Mouse (Mus musculus) erythroblast, adult 5-6 weeks (primary cell): ENCODE data around the gene Zp1. TPM values are rescaled to one million over a fixed set of nuclear protein-coding genes. Genes with fewer than 3 reads are reported as not detected.
A peak's percentile ranks its signal among the peaks of the same experiment; 100 is the strongest.

Experiments used
- ATAC-seq: replicated peaks from 2 replicates; pipeline ENCODE4 v1.8.0; 2016; ENCODE audit warnings: moderate number of reproducible peaks, mild to moderate bottlenecking, moderate TSS enrichment, inconsistent platforms; ENCODE audit not compliant: poor library complexity, low FRiP score, severe bottlenecking
- total RNA-seq, 2 experiments: library from RNA; stranded (forward) in 1 of 2; stranded (reverse) in 1 of 2; fragments of 150-400 nt in 1 of 2; fragments of 200-764, 138-1000 nt in 1 of 2; gene quantifications; 2 replicates each; pipeline versions ENCODE4 v1.2.3 to v1.2.4; 2015 to 2017; ENCODE audit warnings: low replicate concordance in 2 of 2

Gene Zp1
- total RNA-seq, 2 experiments from 2014 or later = not detected

DNA sequence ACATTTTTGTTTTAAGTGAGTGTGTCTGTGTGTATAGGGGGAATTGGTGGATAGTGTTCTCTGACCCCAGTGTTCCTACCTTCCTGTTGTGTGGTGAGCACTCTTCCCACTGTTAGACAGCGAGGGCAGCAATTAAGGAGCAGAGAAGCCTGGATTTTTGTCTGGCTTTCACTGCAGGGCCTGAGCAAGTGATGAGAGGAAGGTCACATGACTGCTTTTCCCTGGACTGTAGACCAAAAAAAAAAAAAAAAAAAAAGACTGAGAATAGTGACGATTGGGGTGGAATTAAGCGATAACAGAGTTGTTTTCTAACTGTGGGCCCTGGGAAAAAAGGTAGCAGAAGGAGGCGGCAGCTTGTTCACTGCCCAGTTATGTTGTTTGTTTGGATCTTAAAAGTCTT is 6.2 kb upstream of the Zp1 start:
- ATAC-seq = no peak

DNA sequence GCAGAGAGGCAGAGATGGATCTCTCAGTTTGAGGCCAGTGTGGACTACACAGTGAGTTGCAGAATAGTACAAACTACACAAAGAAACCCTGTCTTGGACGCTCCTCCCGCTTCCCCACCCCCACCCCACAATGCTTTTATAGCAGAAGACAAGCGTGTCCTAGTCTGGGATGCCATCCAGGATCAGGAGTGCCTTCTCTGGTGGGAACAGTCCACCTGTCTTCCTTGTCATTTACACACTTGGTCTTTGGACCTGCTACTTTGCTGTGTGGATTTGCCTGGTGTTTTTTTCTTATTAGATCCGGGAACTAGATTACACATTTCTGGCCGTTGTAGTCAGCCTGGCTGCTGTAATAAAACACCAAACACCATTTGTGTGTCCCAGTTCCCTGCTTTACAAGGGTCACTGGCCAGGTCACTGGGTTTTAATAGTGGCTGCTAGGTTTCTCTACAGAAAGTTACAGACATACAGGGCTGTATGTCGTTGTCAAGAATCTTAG is 5.7 kb upstream of the Zp1 start:
- no peak for ATAC-seq

DNA sequence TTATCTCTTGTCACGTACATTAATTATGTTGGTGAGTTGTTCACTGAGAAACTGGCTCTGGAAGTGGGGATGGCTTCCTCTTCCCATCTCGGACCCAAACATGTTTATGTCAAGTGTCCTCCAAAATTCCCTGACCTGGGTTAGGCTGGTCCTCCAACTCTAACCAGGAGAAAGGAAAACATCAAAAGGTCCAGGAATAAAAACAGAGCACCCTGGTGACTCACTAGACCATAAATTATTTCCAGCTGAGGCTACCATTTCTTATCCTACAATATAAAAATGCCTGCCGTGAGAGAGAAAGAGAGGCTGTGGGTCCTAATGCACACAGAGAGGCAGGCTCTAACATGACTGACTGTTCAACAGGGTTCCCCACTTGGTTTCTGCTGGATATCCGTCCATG is 3.8 kb upstream of the Zp1 start:
- ATAC-seq = no peak

DNA sequence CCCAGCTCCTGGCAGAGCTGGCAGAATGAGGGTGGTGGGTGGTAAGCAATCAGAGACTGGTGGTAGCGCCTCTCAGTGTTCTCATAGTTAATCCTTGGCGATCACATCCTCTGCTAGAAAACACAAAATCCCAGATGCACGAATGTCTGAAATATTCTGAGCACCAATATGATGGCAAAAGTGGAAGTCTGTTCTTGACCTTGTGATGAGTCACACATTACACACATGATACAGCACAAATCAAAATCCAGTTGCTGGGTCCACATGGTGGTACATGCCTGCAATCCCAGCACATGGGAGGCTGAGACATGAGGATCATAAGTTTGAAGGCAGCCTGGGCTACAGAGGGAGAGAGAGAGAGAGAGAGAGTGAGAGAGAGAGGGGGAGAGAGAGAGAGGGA is 626 bp upstream of the Zp1 start:
- ATAC-seq = no peak

DNA sequence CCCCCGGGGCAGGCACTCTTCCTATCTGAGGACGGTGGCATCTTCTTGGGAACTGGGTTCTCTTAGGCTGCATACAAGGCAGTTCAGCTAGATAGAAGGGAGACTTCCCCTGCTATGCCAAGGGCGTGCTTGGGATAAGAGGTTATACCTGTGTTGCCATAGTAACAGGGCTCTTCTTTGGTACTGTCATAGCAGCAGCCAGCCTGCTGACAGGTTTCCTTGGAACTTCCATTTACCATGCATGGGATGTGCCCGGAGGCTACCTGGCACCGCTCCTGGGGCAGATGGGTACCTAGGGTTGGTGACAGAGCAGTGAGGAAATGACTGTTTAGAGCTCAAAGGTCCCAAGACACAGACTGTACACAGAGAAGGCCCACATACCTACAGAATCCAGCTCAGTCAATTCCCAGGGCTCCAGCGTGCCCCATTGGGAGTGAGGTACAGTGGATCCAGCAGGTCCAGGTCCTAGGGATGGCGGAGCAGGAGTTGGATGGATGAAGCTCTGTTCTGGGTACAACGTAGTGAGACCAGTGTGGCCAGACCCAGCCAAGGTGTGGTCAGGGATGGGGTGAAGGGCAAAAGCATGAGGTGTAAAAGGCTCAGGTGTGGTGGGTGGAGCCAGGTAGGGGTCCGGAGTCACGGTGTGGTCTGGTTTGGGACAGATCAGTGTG is 2.0 kb downstream of the Zp1 start:
- no peak for ATAC-seq

DNA sequence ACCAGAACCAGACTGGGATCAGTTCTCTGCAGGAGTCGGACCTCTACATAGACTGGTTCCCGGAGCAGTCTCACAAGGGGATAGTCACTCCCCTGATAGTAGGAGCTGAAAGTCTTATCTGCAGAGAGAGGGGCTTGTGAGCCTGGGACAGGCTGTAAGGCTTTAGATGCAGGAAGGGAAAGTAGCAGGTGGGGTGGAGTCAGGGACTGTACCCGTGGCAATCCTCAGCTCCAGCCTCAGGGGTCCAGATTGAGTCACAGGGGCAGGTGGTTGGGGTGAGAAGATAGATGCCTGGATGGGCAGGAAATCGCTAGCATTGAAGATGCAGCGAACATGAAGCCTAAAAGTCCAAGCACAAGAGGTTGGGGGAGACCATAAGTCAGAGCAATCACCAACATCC is 3.9 kb downstream of the Zp1 start:
- ATAC-seq = no peak

DNA sequence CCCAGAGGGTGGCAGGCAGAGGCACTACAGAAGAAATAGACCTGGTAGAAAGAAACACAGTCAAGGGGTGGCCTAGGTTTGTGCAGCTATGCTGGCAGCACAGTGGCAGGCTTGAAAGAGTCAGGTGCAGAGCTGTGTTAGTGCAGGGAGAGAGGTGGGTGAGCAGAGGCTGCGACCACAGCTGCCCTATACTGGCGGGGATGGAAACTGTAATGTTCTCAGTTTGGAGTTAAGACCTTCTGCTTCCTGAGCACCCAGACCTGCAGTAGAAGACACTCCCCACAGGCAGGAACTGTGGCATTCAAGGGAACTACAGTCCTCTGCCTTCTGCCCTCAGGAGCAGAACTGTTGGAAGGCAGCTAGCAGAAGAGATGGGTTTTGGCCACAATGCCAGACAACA is 5.6 kb downstream of the Zp1 start:
- no peak for ATAC-seq

DNA sequence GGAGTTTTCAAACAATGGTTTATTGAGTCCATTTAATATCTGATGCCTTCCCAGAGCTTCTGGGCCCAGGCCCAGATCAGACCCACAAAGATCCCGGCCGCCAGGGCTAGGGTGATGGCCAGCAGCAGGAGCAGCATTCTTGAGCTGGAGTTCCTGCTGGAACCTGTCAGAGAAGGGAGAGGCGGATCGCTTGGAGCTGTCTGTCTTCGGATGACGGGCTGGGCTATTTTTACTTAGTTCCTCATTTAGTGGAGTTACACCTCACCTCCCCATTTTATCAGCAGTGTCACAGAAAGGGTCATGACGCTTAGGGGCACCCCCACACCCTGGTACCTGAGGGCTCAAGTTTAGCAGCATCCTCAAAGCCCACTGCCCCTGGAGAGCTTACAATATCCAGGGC is 6.1 kb downstream of the Zp1 start:
- ATAC-seq = no peak

DNA sequence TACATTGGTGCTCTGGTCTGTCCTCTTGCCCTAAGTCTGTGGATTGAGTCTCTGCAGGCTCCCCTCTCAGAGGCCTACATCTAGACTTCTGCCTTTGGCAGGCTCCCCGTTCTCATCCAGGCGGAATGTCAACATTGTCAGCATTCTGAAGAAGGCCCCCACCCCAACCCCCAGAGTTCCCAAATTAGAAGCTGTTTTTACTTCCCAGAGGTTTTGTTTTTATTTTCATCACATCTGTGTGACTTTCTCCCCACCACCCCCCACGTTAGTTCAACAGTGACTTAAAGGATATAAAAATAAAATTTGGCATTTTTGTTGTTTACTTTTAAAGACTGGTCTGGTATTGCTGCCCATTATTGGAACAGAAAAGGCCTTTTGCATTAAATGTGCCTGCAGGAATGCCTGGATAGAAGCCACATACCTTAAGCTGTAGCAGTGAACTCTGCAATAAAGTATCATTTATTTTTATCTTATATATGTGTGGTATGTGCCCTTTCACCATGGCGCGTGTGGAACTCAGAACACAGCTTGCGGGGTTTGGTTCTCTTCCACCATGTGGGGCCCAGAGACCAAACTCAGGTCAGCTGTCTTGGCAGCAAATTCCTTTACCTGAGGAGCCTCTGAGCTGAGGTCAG is 11.2 kb downstream of the Zp1 start:
- ATAC-seq = no peak

DNA sequence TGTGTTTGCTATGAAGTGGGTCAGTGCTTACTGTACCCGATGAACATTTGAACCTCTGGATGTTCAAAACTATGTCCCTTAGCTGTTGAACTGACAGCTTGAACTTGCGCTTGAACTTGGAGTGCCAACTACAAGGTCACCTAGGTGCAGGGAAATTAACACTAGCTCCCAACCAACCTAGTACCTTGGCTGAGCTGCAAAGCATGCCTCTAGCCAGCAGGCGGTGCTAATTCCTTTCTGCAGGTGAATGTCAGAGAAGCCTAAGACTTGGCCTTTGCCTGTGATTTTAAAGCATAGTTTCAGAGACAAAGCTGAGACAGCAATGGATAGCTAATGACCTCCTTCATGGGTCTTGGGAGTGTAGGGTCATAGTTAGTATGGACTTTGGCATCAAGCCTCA is 12.5 kb downstream of the Zp1 start:
- ATAC-seq = 0 out of 2 replicates have a peak, but pooled peaks have one; percentile 61

DNA sequence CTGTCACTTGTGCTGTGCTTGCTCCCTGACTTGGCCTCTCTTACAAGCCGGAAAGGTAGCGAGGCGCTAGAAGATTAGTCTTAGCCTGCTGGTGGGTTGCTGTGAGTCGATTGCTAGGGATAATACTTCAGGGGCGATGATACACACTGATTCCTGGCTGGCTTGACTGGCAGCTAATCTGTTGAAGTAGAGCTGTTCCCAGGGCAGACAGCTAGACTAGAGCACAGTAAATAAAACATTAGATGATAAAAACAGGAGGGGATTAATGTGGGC is 14.8 kb downstream of the Zp1 start:
- no peak for ATAC-seq

DNA sequence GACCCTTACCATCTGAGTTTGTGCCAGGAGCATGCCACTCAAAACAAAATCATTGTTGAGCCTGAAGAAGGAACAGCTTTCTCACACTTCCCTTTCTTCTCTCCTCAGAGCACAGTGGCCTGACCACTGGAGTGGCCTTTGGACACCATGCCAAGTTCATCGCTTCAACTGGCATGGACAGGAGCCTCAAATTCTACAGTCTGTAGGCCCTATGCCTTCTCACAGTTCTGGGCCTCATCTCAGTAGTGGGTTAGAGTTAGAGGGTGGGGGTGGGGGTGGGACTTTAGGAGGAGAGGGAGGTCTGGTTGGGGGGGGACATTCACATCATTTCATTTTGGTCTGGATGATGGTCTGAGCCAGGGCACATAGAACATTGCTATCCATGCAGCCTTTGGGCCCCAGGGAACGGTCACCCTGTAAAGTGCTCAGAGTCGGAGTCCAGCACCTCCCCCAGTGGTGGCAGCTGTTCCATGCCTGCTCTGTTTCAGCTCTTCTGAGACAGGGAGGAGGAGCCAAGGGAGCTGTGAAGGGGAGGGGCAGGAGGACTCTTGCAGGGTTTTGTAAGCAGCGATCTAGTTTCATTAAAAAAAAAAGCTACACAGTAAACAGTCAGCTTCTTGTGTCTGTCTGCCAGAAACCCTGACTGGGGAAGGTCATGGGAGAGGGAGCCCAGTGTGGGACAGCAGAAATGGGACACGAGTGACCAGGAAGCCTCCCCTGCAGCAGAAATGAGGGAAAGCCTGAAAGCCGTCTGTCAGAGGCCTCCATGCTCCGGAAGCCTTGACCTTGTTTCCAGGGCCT is 15.3 kb downstream of the Zp1 start:
- ATAC-seq = 0 out of 2 replicates have a peak, but pooled peaks have one; percentile 14

DNA sequence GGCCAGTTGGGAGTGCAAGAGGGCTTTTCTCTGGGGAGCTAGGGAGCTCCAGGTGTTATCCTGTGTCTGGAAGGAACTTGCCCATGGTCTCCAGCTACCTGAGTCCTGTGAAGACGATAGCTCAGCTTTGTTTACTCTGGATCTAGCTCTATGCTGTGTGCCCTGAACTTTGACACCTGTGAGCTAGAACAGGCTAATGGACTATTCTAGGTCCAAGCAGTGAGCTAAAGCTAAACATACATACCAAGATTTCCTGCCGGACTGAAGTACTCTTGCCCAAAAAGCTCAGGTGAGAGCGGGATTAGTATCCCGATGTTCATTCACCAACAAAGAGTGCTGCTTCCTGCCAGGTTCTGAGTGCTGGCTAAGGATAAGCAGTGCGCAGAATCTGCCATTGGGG is 15.9 kb downstream of the Zp1 start:
- ATAC-seq = no peak

DNA sequence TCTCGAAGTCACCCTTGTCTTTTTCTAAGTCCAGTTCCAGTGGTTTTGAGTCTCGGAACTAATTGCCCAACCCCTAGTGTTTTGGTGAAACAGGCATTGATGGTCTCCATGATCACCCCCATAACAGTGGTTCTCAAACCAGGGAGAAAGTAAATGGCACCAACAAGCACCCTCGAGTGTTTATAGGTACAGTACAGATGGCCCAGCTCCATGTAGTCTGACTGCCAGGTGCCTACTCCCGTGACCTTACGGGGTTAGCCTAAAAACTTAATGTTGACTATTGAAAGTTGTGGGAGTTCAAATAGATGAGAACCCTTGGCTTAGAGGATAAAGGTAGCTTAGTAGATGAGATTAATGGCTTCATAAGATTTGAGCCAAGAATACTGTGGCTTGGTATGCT is 19.4 kb downstream of the Zp1 start:
- no peak for ATAC-seq

DNA sequence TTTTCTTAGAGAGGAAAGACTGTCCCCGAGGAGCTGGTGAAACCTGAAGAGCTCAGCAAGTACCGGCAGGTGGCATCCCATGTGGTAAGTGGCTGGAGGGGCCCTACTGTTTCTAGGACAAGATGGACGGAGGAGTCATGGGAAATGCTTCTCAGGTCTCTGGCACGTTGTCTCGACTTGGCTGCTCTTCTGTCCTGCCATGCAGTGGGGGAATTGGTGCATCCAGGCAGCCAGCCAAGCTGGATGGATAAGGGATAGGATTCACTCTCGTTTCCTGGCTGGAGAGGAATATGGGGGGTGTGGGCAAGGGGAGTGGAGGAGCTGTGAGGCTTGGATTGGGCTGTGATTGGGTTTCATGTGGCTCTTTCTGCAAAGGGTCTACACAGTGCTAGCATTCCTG is 20.1 kb downstream of the Zp1 start:
- ATAC-seq = no peak

DNA sequence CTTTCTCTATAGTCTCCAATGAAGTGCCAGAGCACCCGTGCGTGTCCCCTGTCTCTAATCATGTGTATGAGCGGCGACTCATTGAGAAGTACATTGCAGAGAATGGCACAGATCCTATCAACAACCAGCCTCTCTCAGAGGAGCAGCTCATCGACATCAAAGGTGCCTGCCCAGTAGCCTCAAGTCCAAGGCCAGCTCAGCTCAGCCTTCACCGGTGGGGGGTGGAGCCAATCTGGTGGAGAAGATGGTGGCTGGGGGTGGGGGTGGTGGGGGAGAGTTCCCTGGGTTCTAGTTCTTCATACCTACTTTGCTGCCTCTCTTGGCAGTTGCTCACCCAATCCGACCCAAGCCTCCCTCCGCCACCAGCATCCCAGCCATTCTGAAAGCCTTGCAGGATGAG is 22.9 kb downstream of the Zp1 start:
- ATAC-seq = no peak

DNA sequence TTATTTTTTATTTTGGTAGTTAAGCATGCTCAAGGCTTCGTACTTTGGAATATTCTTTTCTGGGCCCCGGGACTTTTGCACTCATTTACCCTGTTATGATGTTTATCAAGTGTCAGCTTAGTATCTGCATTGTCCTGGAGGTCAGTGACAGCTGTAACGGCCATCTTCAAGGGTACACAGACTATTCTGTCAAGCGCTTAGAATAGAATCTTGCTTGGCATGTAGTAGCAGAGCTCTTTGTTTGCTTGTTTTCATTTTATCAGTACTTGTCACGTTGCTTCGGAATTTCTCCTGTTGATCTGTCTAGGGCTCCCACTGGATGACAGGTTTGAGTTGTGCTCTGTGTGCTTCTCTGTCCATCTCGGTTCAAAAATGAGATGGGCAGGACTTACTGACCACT is 23.6 kb downstream of the Zp1 start:
- no peak for ATAC-seq

DNA sequence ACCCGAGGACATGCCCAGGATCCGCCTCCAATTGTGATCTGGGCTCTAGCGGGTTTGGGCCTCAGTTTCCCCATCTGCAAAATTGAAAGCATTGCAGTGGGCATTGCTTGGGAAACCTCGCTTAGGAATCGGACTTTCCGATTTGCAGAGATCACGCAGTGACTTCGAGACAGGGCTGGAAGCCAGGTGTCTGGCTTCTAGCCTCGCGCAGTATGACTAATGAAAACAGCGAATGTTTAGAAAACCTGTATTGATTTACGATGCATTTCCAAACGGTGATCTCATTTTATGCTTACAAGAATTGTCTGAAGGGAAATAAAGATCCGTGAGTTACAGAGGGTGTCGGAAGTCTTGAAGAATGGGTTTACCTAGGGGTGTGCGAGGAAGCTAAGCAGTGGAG is 24.7 kb downstream of the Zp1 start:
- no peak for ATAC-seq

DNA sequence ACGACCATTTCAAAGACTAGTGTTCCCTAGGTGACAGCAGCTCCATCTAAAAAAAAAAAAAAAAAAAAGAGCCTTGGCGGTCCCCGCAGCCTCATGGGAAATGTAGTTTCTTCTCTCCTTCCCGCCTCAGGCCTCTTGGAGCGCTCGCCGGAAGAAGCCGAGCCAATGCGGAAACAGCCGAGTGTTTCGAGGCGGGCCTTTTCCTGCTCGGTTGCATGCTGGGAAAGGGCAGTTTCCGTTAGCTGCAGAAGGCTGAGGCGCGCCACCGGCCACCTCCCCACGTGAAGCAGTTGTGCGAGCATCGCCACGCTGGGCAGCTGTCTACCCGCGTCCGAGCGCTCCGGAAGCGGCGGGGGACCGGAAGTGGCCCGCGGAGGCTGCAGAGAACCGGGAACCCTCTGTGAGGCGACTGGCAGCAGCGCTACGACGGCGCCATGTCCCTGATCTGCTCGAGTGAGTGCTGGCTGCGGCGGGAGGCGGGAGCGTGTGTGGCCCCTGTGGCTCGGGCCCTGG is 25.4 kb downstream of the Zp1 start, which contains the start of gene Prpf19:
Gene Prpf19, plus strand, starts transcription at position 216 of the 513 bp plus-strand sequence.
- peak; percentile 98 for ATAC-seq

DNA sequence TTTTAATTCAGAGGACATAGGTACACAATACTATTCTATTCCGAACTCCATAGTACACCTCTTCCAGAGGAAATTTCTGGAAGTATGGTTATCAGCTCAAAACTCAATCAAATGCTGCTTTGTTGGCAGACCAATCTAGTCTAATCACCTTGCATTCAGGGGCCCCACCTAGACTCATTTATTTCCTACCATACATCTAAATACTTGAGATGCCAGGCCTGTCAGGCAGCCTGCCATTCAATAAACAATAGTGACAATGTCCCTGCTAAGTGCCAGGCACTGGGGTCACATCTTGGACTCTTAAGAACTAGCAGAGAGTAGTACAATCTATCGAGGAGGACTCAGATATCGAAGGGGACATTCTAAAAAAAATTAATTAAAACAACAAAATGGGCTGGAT is 28.2 kb downstream of the Zp1 start:
- ATAC-seq = no peak
